Mouse (Mus musculus) liver, adult 2 months (tissue): ENCODE results near the gene Mterf4. TPM values are rescaled to one million over a fixed set of nuclear protein-coding genes. Genes with fewer than 3 reads are reported as not detected.

Experiments used
- DNase-seq: peaks from one replicate; pipeline ENCODE4 v3.0.0-alpha.2; 2011; ENCODE audit warnings: low read depth, low spot score; ENCODE audit errors: extremely low read depth
- H3K27ac ChIP-seq: fragments of 200-500 bp; replicated peaks from 2 replicates; pipeline ENCODE4 v1.5.1; 2012; ENCODE audit warnings: low read depth, mild to moderate bottlenecking, control low read depth, inconsistent platforms, low read length; ENCODE audit not compliant: insufficient read depth
- H3K27me3 ChIP-seq: fragments of 200-500 bp; 2 replicates; pipeline ENCODE4 v1.6.1; 2012; ENCODE audit warnings: mild to moderate bottlenecking, moderate library complexity, low read length, inconsistent platforms; ENCODE audit not compliant: control insufficient read depth, insufficient read depth
- H3K36me3 ChIP-seq: fragments of 200-500 bp; 2 replicates; pipeline ENCODE4 v1.6.1; 2012; ENCODE audit warnings: low read length, inconsistent platforms; ENCODE audit not compliant: control insufficient read depth, insufficient read depth
- H3K4me1 ChIP-seq: fragments of 200-500 bp; 2 replicates; pipeline ENCODE4 v1.6.1; 2011; ENCODE audit warnings: low read length; ENCODE audit not compliant: control insufficient read depth, insufficient read depth
- H3K4me3 ChIP-seq: fragments of 200-500 bp; 2 replicates; pipeline ENCODE4 v1.5.1; 2011; ENCODE audit warnings: low read depth, mild to moderate bottlenecking, control low read depth, low read length, moderate library complexity; ENCODE audit not compliant: insufficient read depth
- H3K79me2 ChIP-seq: fragments of 200-500 bp; 2 replicates; pipeline ENCODE4 v1.6.1; 2012; ENCODE audit warnings: inconsistent platforms, mild to moderate bottlenecking, low read length, moderate library complexity; ENCODE audit not compliant: control insufficient read depth, insufficient read depth
- H3K9ac ChIP-seq: fragments of 200-500 bp; 2 replicates; pipeline ENCODE4 v1.6.1; 2012; ENCODE audit warnings: low read depth, mild to moderate bottlenecking, control low read depth, inconsistent platforms, low read length
- CTCF ChIP-seq: fragments of 200-500 bp; IDR thresholded peaks from 2 replicates; pipeline ENCODE4 v1.5.1; 2011; ENCODE audit warnings: low read depth, low read length, control low read depth
- POLR2A ChIP-seq: fragments of 200-500 bp; IDR thresholded peaks from 2 replicates; pipeline ENCODE4 v1.6.1; 2011; ENCODE audit warnings: low read length, control low read depth; ENCODE audit not compliant: insufficient read depth; ENCODE audit errors: extremely low read depth
- WGBS: fragments of 180-500 bp; shearing (Covaris S2); methylation state at CpG from one replicate; pipeline ENCODE4 v1.1.7; 2018; 5-methylcytosine and 5-hydroxymethylcytosine counted together
- polyA plus RNA-seq: library from polyadenylated mRNA; depleted of rRNA; stranded (reverse); fragments of >200 nt; gene quantifications from 2 replicates; pipeline ENCODE4 v1.2.3, GENCODE M21; 2012; rRNA removed
- total RNA-seq: library from RNA; depleted of rRNA; stranded (reverse); fragments of >200 nt; gene quantifications from 2 replicates; pipeline ENCODE4 v1.2.3, GENCODE M21; 2014; rRNA removed

Mterf4 gene
- total and polyA plus RNA-seq, 2 experiments: 11.0 to 24.6 TPM

DNA sequence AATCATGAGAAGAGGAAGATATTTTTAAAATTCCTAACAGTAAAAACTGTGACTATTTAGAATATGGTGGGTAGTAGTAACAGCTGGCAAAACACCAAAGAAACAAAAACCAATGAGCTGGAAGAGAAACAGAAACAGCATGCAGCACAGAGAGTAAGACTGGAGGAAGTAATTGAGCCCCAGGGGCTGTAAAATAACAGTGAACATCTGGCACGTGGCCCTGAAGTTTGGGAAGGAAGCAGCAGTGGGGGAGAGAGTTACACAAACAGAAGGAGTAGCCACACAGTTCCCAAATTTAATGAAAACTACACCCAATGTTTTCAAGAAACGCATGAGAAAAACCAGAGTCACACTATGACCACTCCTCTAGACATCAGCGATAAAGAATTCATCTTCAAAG lies 38.5 kb downstream of the Mterf4 start:
- no peaks in the 10 kb centered on the region for H3K79me2 ChIP-seq
- H3K36me3 ChIP-seq: peaks cover 5% of the 10 kb centered on the region; the same call in 1 of the 2 replicates
- 74% methylated on average over 3 of the region's 3 CpGs for WGBS
- no peak overlapping the region for H3K27ac ChIP-seq
- no peak for DNase-seq
- H3K9ac ChIP-seq: no peak overlapping the region
- no peaks in the 10 kb centered on the region for H3K4me1 ChIP-seq
- TF ChIP-seq CTCF (no peak), POLR2A (no peak)
- H3K27me3 ChIP-seq: no peaks in the 10 kb centered on the region
- no peak overlapping the region for H3K4me3 ChIP-seq

DNA sequence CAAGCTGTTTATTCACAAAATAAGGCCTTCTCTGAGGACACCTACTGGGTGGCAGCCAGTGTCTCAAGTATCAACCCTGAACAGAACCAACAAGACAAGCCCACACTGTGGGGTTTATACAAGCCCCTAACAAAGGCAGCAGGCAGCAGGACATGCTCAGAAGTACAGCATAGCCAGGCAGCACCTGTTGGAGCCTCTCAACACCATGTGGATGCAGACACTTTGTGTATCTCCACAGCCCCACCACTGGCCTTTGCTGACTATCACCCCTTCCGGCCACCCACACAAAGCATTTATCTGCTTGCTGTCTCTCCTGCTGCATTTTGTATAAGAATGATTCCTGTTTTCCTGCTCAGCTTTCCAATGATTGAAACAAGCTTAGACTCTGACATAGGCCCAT lies 48.2 kb downstream of the Mterf4 start:
- H3K27me3 ChIP-seq: no peaks in the 10 kb centered on the region
- H3K27ac ChIP-seq: no peak overlapping the region
- WGBS: 92% methylated on average over 1 of the region's 1 CpGs
- no peaks in the 10 kb centered on the region for H3K36me3 ChIP-seq
- TF ChIP-seq CTCF: no peak
- no peak for TF ChIP-seq POLR2A
- no peak for DNase-seq
- H3K9ac ChIP-seq: no peak overlapping the region
- H3K79me2 ChIP-seq: no peaks in the 10 kb centered on the region
- H3K4me3 ChIP-seq: no peak overlapping the region
- no peaks in the 10 kb centered on the region for H3K4me1 ChIP-seq

DNA sequence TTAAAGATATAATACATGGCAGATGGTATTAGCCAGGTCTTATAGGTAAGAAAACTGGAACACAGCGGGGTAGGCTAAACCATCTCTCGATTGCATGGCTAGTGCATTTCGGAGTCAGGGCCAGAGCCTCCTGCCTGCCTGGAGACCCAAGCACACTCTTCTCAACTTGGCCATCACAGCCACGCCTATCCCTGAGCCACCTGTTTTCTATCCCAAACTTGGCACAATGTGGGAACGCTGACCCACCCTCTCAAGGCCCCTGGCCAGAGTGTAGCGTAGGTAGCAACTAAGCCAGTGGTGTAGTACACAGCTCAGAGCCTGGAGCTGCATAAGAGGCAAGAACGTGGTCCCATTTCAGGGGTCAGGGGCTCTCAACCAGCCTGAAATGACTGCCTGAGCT lies 50.0 kb downstream of the Mterf4 start:
- Histone ChIP-seq H3K9ac (no peak overlapping the region), H3K36me3 (no peaks in the 10 kb centered on the region), H3K4me1 (no peaks in the 10 kb centered on the region), H3K27me3 (no peaks in the 10 kb centered on the region), H3K79me2 (peaks cover 6% of the 10 kb centered on the region; the same call in 1 of the 2 replicates), H3K27ac (no peak overlapping the region), H3K4me3 (no peak overlapping the region)
- TF ChIP-seq POLR2A (no peak), CTCF (no peak)
- DNase-seq: no peak
- 92% methylated on average over 7 of the region's 7 CpGs for WGBS

DNA sequence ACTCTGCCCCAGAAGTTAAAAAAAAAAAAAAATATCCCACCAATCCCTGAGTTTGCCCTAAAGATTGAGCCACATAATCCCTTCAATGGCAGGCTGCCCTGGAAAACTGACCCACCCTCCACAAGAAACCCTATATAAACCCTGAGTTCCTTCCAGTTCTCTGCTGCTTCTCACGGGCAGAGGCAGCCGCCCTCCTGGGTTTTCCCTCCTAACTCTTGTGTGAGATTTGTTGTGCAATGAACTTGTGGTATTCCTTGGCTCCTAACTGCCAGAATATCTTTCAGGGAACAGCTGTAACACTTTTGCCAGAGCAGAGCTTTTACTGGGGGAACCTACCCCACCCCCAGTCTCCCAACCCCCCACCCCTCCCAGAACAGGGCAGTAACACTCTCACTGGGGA lies 53.1 kb downstream of the Mterf4 start:
- H3K36me3 ChIP-seq: no peaks in the 10 kb centered on the region
- no peak for TF ChIP-seq CTCF
- TF ChIP-seq POLR2A: no peak
- no peaks in the 10 kb centered on the region for H3K4me1 ChIP-seq
- H3K79me2 ChIP-seq: peaks cover 6% of the 10 kb centered on the region; the same call in 1 of the 2 replicates
- H3K9ac ChIP-seq: no peak overlapping the region
- DNase-seq: no peak
- H3K4me3 ChIP-seq: no peak overlapping the region
- H3K27ac ChIP-seq: no peak overlapping the region
- WGBS: 76% methylated on average over 2 of the region's 2 CpGs
- H3K27me3 ChIP-seq: no peaks in the 10 kb centered on the region

Other genes with a start within 250 kb of the Mterf4 start
- 0.09 and 0.54 TPM in 2 replicates for gene Kif1a, start 204.0 kb downstream of the Mterf4 start, total RNA-seq
- gene Kif1a, start 204.0 kb downstream of the Mterf4 start, polyA plus RNA-seq: 0.09 and 0.11 TPM in 2 replicates
- gene Agxt, start 170.7 kb downstream of the Mterf4 start, total RNA-seq: 394 and 587 TPM in 2 replicates
- gene Agxt, start 170.7 kb downstream of the Mterf4 start, polyA plus RNA-seq: 374 and 553 TPM in 2 replicates
- 0.07 TPM in 1 of 2 replicates, not detected in the other for gene 2310007B03Rik, start 145.0 kb downstream of the Mterf4 start, total RNA-seq
- 0.20 and 0.29 TPM in 2 replicates for gene 2310007B03Rik, start 145.0 kb downstream of the Mterf4 start, polyA plus RNA-seq
- not detected in 2 replicates for gene Crocc2, start 137.2 kb downstream of the Mterf4 start, total RNA-seq
- not detected in 2 replicates for gene Crocc2, start 137.2 kb downstream of the Mterf4 start, polyA plus RNA-seq
- 5.2 and 5.3 TPM in 2 replicates for gene Sned1, start 70.1 kb downstream of the Mterf4 start, total RNA-seq
- gene Sned1, start 70.1 kb downstream of the Mterf4 start, polyA plus RNA-seq: 6.4 and 8.4 TPM in 2 replicates
- 2.8 and 3.0 TPM in 2 replicates for gene Ppp1r7, start 36.9 kb upstream of the Mterf4 start, total RNA-seq
- 2.0 and 2.1 TPM in 2 replicates for gene Ppp1r7, start 36.9 kb upstream of the Mterf4 start, polyA plus RNA-seq
- gene Pask, start 37.6 kb upstream of the Mterf4 start, total RNA-seq: 0.18 and 0.47 TPM in 2 replicates
- gene Pask, start 37.6 kb upstream of the Mterf4 start, polyA plus RNA-seq: 0.36 and 1.0 TPM in 2 replicates
- not detected in 2 replicates for gene Ano7, start 68.0 kb upstream of the Mterf4 start, total RNA-seq
- gene Ano7, start 68.0 kb upstream of the Mterf4 start, polyA plus RNA-seq: 0.02 and 0.10 TPM in 2 replicates
- gene Hdlbp, start 172.9 kb upstream of the Mterf4 start, total RNA-seq: 169 and 179 TPM in 2 replicates
- gene Hdlbp, start 172.9 kb upstream of the Mterf4 start, polyA plus RNA-seq: 103 and 119 TPM in 2 replicates
- 10.5 and 16.4 TPM in 2 replicates for gene Farp2, start 206.2 kb upstream of the Mterf4 start, total RNA-seq
- 9.2 and 10.5 TPM in 2 replicates for gene Farp2, start 206.2 kb upstream of the Mterf4 start, polyA plus RNA-seq